Mouse (Mus musculus): ENCODE data around the gene Wfdc11. TPM values are rescaled to one million over a fixed set of nuclear protein-coding genes. Genes with fewer than 3 reads are reported as not detected.
"Not testable (repeated sequence)": the region's sequence is repeated elsewhere in the genome, so short reads cannot be mapped to it uniquely, and the experiment has no call there.

The Wfdc11 gene
- total and polyA plus RNA-seq, 3 experiments: not detected

- peak overlapping the region; percentile 69 for H3K4me2 ChIP-seq (ENCODE audit: insufficient read depth, low read depth, poor library complexity, severe bottlenecking)
- H3K27me3 ChIP-seq (replicated peaks): peaks cover 81% of the 10 kb centered on the region
- TF ChIP-seq MAX (IDR thresholded peaks at IDR 0.05; ENCODE audit: low read length) (peak; percentile 91), POLR2A (IDR thresholded peaks at IDR 0.05; ENCODE audit: low read depth, low read length) (peak; percentile 74), HCFC1 (IDR thresholded peaks at IDR 0.05; ENCODE audit: low read depth, low read length) (peak; percentile 66), TCF12 (IDR thresholded peaks at IDR 0.05; ENCODE audit: low read depth, low read length) (peak; percentile 39; the same call in 1 of the 2 replicates), NELFE (IDR thresholded peaks at IDR 0.05; ENCODE audit: low read depth, low read length) (peak; percentile 53; the same call in 1 of the 2 replicates)
- peak overlapping the region in 2 of 3 experiments; percentile 33 to 38 for H3K4me3 ChIP-seq (replicated peaks in 1 of 3; ENCODE audit: low read depth in 2 of 3, low read length in 2 of 3, poor library complexity in 1 of 3)
- H3K36me3 ChIP-seq (replicated peaks in 1 of 2; ENCODE audit: control insufficient read depth in 1 of 2, insufficient read depth in 1 of 2, low read length in 1 of 2); H3K79me2 ChIP-seq (replicated peaks; ENCODE audit: control insufficient read depth, extremely low read depth, insufficient read depth, poor library complexity, severe bottlenecking); H3K4me1 ChIP-seq (ENCODE audit: control insufficient read depth in 1 of 2, insufficient read depth in 2 of 2); H3K9me3 ChIP-seq (replicated peaks; ENCODE audit: low read length); in situ Hi-C loops (cut with MboI; ENCODE audit: low pct_ligation_motif_present, low pct_unique_long_range_greater_than_20kb, low sequenced_read_pairs); dilution Hi-C loops (cut with MboI; ENCODE audit: extremely low pct_ligation_motif_present, extremely low pct_unique_long_range_greater_than_20kb, low sequenced_read_pairs); DNase-seq (ENCODE audit: extremely low read depth); H3K27ac ChIP-seq (ENCODE audit: insufficient read depth, low read depth): not testable (repeated sequence)
- peak overlapping the region; percentile 63 for H3K9ac ChIP-seq (ENCODE audit: insufficient read depth, low read depth)
These were observed 42.4 kb upstream of the Wfdc11 start for GRCm38 (mm10) chr2:164716194-164716786.

GRCm38 (mm10) chr2:164715005-164715404, 41.1 kb upstream of the Wfdc11 start, which contains the start of gene Spint5:
TSS of gene Spint5 (plus strand) at chr2:164715305.
- no peak within 1 kb of the TSS for H3K27ac ChIP-seq (ENCODE audit: insufficient read depth, low read depth)
- H3K27me3 ChIP-seq (replicated peaks): peaks cover 70% of the 10 kb centered on the region
- H3K4me2 ChIP-seq (ENCODE audit: insufficient read depth, low read depth, poor library complexity, severe bottlenecking): peak within 1 kb of the TSS; percentile 42; the same call in 1 of the 2 replicates
- peaks cover 2% of the 10 kb centered on the region for H3K9me3 ChIP-seq (replicated peaks; ENCODE audit: low read length)
- dilution Hi-C loops (cut with MboI; ENCODE audit: extremely low pct_ligation_motif_present, extremely low pct_unique_long_range_greater_than_20kb, low sequenced_read_pairs) (no loop called here), in situ Hi-C loops (cut with MboI; ENCODE audit: low pct_ligation_motif_present, low pct_unique_long_range_greater_than_20kb, low sequenced_read_pairs) (no loop called here)
- H3K36me3 ChIP-seq (replicated peaks in 1 of 2; ENCODE audit: control insufficient read depth in 1 of 2, insufficient read depth in 1 of 2, low read length in 1 of 2): no peaks in the 10 kb centered on the region
- H3K79me2 ChIP-seq (replicated peaks; ENCODE audit: control insufficient read depth, extremely low read depth, insufficient read depth, poor library complexity, severe bottlenecking): no peaks in the 10 kb centered on the region
- peak within 1 kb of the TSS; percentile 41 for H3K9ac ChIP-seq (ENCODE audit: insufficient read depth, low read depth)
- TF ChIP-seq GABPA (IDR thresholded peaks at IDR 0.05; ENCODE audit: insufficient replicate concordance, low read depth, low read length) (no peak), TBP (conservative IDR thresholded peaks at IDR 0.05; ENCODE audit: low read depth, low read length) (no peak), POLR2AphosphoS2 (IDR thresholded peaks at IDR 0.05; ENCODE audit: low read depth, low read length) (no peak), KAT2A (IDR thresholded peaks at IDR 0.05; ENCODE audit: insufficient replicate concordance, low read length) (no peak)
- DNase-seq (ENCODE audit: extremely low read depth): no peak
- H3K4me1 ChIP-seq (ENCODE audit: control insufficient read depth in 1 of 2, insufficient read depth in 2 of 2): 0 out of 4 replicates have a peak, but pooled peaks cover 0 to 4% of the 10 kb centered on the region in 2 experiments
- peak within 1 kb of the TSS in 1 of 3 experiments; percentile 12 for H3K4me3 ChIP-seq (replicated peaks in 1 of 3; ENCODE audit: low read depth in 2 of 3, low read length in 2 of 3, poor library complexity in 1 of 3)

- no peak overlapping the region for H3K4me3 ChIP-seq (replicated peaks in 1 of 3; ENCODE audit: low read depth in 2 of 3, low read length in 2 of 3, poor library complexity in 1 of 3)
- no peak overlapping the region for H3K27ac ChIP-seq (ENCODE audit: insufficient read depth, low read depth)
- DNase-seq (ENCODE audit: extremely low read depth): no peak
- H3K4me2 ChIP-seq (ENCODE audit: insufficient read depth, low read depth, poor library complexity, severe bottlenecking): no peak overlapping the region
- peaks cover 8% of the 10 kb centered on the region for H3K9me3 ChIP-seq (replicated peaks; ENCODE audit: low read length)
- no peaks in the 10 kb centered on the region for H3K36me3 ChIP-seq (replicated peaks in 1 of 2; ENCODE audit: control insufficient read depth in 1 of 2, insufficient read depth in 1 of 2, low read length in 1 of 2)
- H3K27me3 ChIP-seq (replicated peaks): peaks cover 68% of the 10 kb centered on the region
- dilution Hi-C loops (cut with MboI; ENCODE audit: extremely low pct_ligation_motif_present, extremely low pct_unique_long_range_greater_than_20kb, low sequenced_read_pairs): no loop called here
- no peak overlapping the region for H3K9ac ChIP-seq (ENCODE audit: insufficient read depth, low read depth)
- in situ Hi-C loops (cut with MboI; ENCODE audit: low pct_ligation_motif_present, low pct_unique_long_range_greater_than_20kb, low sequenced_read_pairs): no loop called here
- no peaks in the 10 kb centered on the region for H3K79me2 ChIP-seq (replicated peaks; ENCODE audit: control insufficient read depth, extremely low read depth, insufficient read depth, poor library complexity, severe bottlenecking)
- TF ChIP-seq BHLHE40 (IDR thresholded peaks at IDR 0.05; ENCODE audit: low read depth, low read length): no peak
- no peak for TF ChIP-seq NRF1 (IDR thresholded peaks at IDR 0.05; ENCODE audit: low read depth, low read length)
- TF ChIP-seq ETS1 (conservative IDR thresholded peaks at IDR 0.05; ENCODE audit: low read depth, low read length): no peak
- TF ChIP-seq ELF1 (IDR thresholded peaks at IDR 0.05; ENCODE audit: low read depth, low read length): no peak
- TF ChIP-seq MXI1 (IDR thresholded peaks at IDR 0.05; ENCODE audit: low read depth, low read length): no peak
- TF ChIP-seq MEF2A (IDR thresholded peaks at IDR 0.05; ENCODE audit: borderline replicate concordance, low read depth, low read length): no peak
- TF ChIP-seq ZC3H11A (IDR thresholded peaks at IDR 0.05; ENCODE audit: low read depth, low read length): no peak
- no peak for TF ChIP-seq MAZ (IDR thresholded peaks at IDR 0.05; ENCODE audit: low read depth, low read length)
- no peak for TF ChIP-seq CTCF (conservative IDR thresholded peaks at IDR 0.05 in 1 of 2, IDR thresholded peaks at IDR 0.05 in 1 of 2; ENCODE audit: low read depth in 2 of 2, low read length in 2 of 2)
- TF ChIP-seq GABPA (IDR thresholded peaks at IDR 0.05; ENCODE audit: insufficient replicate concordance, low read depth, low read length): no peak
- no peak for TF ChIP-seq POLR2AphosphoS2 (IDR thresholded peaks at IDR 0.05; ENCODE audit: low read depth, low read length)
- TF ChIP-seq PAX5 (IDR thresholded peaks at IDR 0.05; ENCODE audit: low read length): no peak
- TF ChIP-seq TCF12 (IDR thresholded peaks at IDR 0.05; ENCODE audit: low read depth, low read length): no peak
- no peak for TF ChIP-seq SMC3 (IDR thresholded peaks at IDR 0.05; ENCODE audit: low read depth, low read length)
- H3K4me1 ChIP-seq (ENCODE audit: control insufficient read depth in 1 of 2, insufficient read depth in 2 of 2): 0 out of 4 replicates have a peak, but pooled peaks cover 0 to 1% of the 10 kb centered on the region in 2 experiments
These were observed 32.1 kb upstream of the Wfdc11 start for GRCm38 (mm10) chr2:164705991-164706390.

Data from CH12.LX (cell line).